Mouse (Mus musculus): Measurements from ENCODE around the gene Brf1. TPM values are rescaled to one million over a fixed set of nuclear protein-coding genes. Genes with fewer than 3 reads are reported as not detected.
A peak's percentile ranks its signal among the peaks of the same experiment; 100 is the strongest.

The Brf1 gene
- polyA plus RNA-seq, 1 experiment from 2014 or later = 53.8 TPM

- no peak for ATAC-seq (replicated peaks; ENCODE audit: low FRiP score, low TSS enrichment, low read depth)
- Histone ChIP-seq H3K36me3 (ENCODE audit: control insufficient read depth, insufficient read depth, low read length) (peaks cover 7% of the 10 kb centered on the region; the same call in 1 of the 2 replicates), H3K9ac (ENCODE audit: low read length) (no peak overlapping the region), H3K27ac (ENCODE audit: low read depth) (no peak overlapping the region), H3K9me3 (ENCODE audit: control insufficient read depth, low read length) (no peaks in the 10 kb centered on the region), H3K4me3 (ENCODE audit: low read depth, low read length) (no peak overlapping the region), H3K4me1 (replicated peaks; ENCODE audit: control insufficient read depth, insufficient read depth, low read length) (no peaks in the 10 kb centered on the region), H3K27me3 (replicated peaks; ENCODE audit: control insufficient read depth, insufficient read depth, low read length) (no peaks in the 10 kb centered on the region), H3K4me2 (ENCODE audit: low read length) (no peak overlapping the region)
- WGBS = 96% methylated on average over 1 of the region's 1 CpGs
- DNase-seq (ENCODE audit: low spot score) = no peak
Measured at GRCm38 (mm10) chr12:113026557-113026956, 26.1 kb upstream of the Brf1 start.

- DNase-seq (ENCODE audit: low spot score) = no peak
- no peaks in the 10 kb centered on the region for H3K9me3 ChIP-seq (ENCODE audit: control insufficient read depth, low read length)
- no peak overlapping the region for H3K9ac ChIP-seq (ENCODE audit: low read length)
- no peak overlapping the region for H3K4me2 ChIP-seq (ENCODE audit: low read length)
- no peak overlapping the region for H3K4me3 ChIP-seq (ENCODE audit: low read depth, low read length)
- peaks cover 12% of the 10 kb centered on the region for H3K36me3 ChIP-seq (ENCODE audit: control insufficient read depth, insufficient read depth, low read length)
- H3K27ac ChIP-seq (ENCODE audit: low read depth) = no peak overlapping the region
- no peak for ATAC-seq (replicated peaks; ENCODE audit: low FRiP score, low TSS enrichment, low read depth)
- WGBS = 87% methylated on average over 4 of the region's 4 CpGs
- no peaks in the 10 kb centered on the region for H3K4me1 ChIP-seq (replicated peaks; ENCODE audit: control insufficient read depth, insufficient read depth, low read length)
- H3K27me3 ChIP-seq (replicated peaks; ENCODE audit: control insufficient read depth, insufficient read depth, low read length) = no peaks in the 10 kb centered on the region
Measured at GRCm38 (mm10) chr12:113023082-113023481, 22.6 kb upstream of the Brf1 start.

- Histone ChIP-seq H3K9ac (ENCODE audit: low read length) (no peak overlapping the region), H3K27me3 (replicated peaks; ENCODE audit: control insufficient read depth, insufficient read depth, low read length) (no peaks in the 10 kb centered on the region), H3K9me3 (ENCODE audit: control insufficient read depth, low read length) (no peaks in the 10 kb centered on the region), H3K27ac (ENCODE audit: low read depth) (no peak overlapping the region), H3K36me3 (ENCODE audit: control insufficient read depth, insufficient read depth, low read length) (peaks cover 12% of the 10 kb centered on the region), H3K4me2 (ENCODE audit: low read length) (no peak overlapping the region), H3K4me3 (ENCODE audit: low read depth, low read length) (no peak overlapping the region), H3K4me1 (replicated peaks; ENCODE audit: control insufficient read depth, insufficient read depth, low read length) (no peaks in the 10 kb centered on the region)
- no peak for DNase-seq (ENCODE audit: low spot score)
- ATAC-seq (replicated peaks; ENCODE audit: low FRiP score, low TSS enrichment, low read depth) = no peak
Measured at GRCm38 (mm10) chr12:113021488-113021887, 21.0 kb upstream of the Brf1 start.

DNA sequence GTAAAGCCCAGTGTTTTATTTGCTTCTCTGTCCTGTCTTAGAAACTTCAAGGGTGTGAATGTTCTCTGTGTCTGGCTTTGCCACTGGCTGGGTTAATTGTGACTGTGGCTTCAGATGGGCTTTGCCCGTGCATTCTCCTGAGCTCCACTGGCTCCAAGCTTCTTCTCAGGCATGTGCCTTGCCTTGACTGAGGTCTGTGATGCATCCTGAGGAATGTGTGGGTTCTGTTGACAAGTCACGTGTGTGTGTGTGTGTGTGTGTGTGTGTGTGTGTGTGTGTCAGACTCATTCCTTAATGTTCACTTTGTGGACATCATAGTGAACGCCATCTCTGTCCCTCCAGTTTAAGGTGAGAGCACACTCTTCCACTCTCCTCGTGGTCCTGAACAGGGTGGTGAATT, 18.3 kb upstream of the Brf1 start:
- Histone ChIP-seq H3K27me3 (replicated peaks; ENCODE audit: control insufficient read depth, insufficient read depth, low read length) (no peaks in the 10 kb centered on the region), H3K9ac (ENCODE audit: low read length) (no peak overlapping the region), H3K36me3 (ENCODE audit: control insufficient read depth, insufficient read depth, low read length) (peaks cover 12% of the 10 kb centered on the region), H3K27ac (ENCODE audit: low read depth) (no peak overlapping the region), H3K4me2 (ENCODE audit: low read length) (no peak overlapping the region), H3K9me3 (ENCODE audit: control insufficient read depth, low read length) (no peaks in the 10 kb centered on the region), H3K4me1 (replicated peaks; ENCODE audit: control insufficient read depth, insufficient read depth, low read length) (peaks cover 3% of the 10 kb centered on the region; the same call in 1 of the 2 replicates), H3K4me3 (ENCODE audit: low read depth, low read length) (no peak overlapping the region)
- WGBS = 81% methylated on average over 4 of the region's 4 CpGs
- ATAC-seq (replicated peaks; ENCODE audit: low FRiP score, low TSS enrichment, low read depth) = no peak
- DNase-seq (ENCODE audit: low spot score) = no peak

GRCm38 (mm10) chr12:113017429-113017984, 17.0 kb upstream of the Brf1 start:
- Histone ChIP-seq H3K4me2 (ENCODE audit: low read length) (no peak overlapping the region), H3K4me1 (replicated peaks; ENCODE audit: control insufficient read depth, insufficient read depth, low read length) (peaks cover 15% of the 10 kb centered on the region), H3K9me3 (ENCODE audit: control insufficient read depth, low read length) (no peaks in the 10 kb centered on the region), H3K27ac (ENCODE audit: low read depth) (no peak overlapping the region), H3K27me3 (replicated peaks; ENCODE audit: control insufficient read depth, insufficient read depth, low read length) (no peaks in the 10 kb centered on the region), H3K9ac (ENCODE audit: low read length) (no peak overlapping the region), H3K36me3 (ENCODE audit: control insufficient read depth, insufficient read depth, low read length) (peaks cover 6% of the 10 kb centered on the region), H3K4me3 (ENCODE audit: low read depth, low read length) (no peak overlapping the region)
- no peak for ATAC-seq (replicated peaks; ENCODE audit: low FRiP score, low TSS enrichment, low read depth)
- no peak for DNase-seq (ENCODE audit: low spot score)
- 73% methylated on average over 9 of the region's 9 CpGs for WGBS

DNA sequence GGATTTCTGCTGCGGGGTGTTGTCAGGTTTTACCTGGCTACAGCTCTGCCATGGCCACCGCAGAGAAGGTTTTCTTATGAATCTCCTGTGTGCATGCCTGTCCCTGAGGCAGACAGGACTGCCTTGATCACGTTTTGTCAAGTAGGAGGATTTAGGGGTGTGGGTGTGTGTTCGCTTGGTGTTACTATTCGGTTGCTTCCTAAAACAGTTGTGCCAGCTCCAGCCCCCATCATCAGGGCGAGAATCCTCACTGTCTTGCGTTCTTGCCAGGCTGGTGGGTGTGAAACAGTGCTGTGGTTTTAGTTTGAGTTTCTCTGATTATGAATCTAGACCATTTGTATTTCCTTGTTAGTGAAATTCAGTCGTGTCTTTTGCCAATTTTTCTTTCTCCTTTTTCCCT, 16.5 kb upstream of the Brf1 start:
- 0 out of 2 replicates have a peak overlapping the region, but pooled peaks have one; percentile 7 for H3K9ac ChIP-seq (ENCODE audit: low read length)
- H3K36me3 ChIP-seq (ENCODE audit: control insufficient read depth, insufficient read depth, low read length) = peaks cover 6% of the 10 kb centered on the region
- H3K27me3 ChIP-seq (replicated peaks; ENCODE audit: control insufficient read depth, insufficient read depth, low read length) = no peaks in the 10 kb centered on the region
- WGBS = 73% methylated on average over 8 of the region's 8 CpGs
- H3K4me3 ChIP-seq (ENCODE audit: low read depth, low read length) = no peak overlapping the region
- no peaks in the 10 kb centered on the region for H3K9me3 ChIP-seq (ENCODE audit: control insufficient read depth, low read length)
- ATAC-seq (replicated peaks; ENCODE audit: low FRiP score, low TSS enrichment, low read depth) (no peak), DNase-seq (ENCODE audit: low spot score) (no peak)
- H3K4me2 ChIP-seq (ENCODE audit: low read length) = no peak overlapping the region
- H3K4me1 ChIP-seq (replicated peaks; ENCODE audit: control insufficient read depth, insufficient read depth, low read length) = peaks cover 16% of the 10 kb centered on the region
- H3K27ac ChIP-seq (ENCODE audit: low read depth) = no peak overlapping the region

GRCm38 (mm10) chr12:113015956-113016355, 15.5 kb upstream of the Brf1 start:
- H3K27me3 ChIP-seq (replicated peaks; ENCODE audit: control insufficient read depth, insufficient read depth, low read length) = no peaks in the 10 kb centered on the region
- H3K36me3 ChIP-seq (ENCODE audit: control insufficient read depth, insufficient read depth, low read length) = peaks cover 5% of the 10 kb centered on the region; the same call in 1 of the 2 replicates
- DNase-seq (ENCODE audit: low spot score) = no peak
- no peak overlapping the region for H3K9ac ChIP-seq (ENCODE audit: low read length)
- H3K9me3 ChIP-seq (ENCODE audit: control insufficient read depth, low read length) = no peaks in the 10 kb centered on the region
- H3K4me2 ChIP-seq (ENCODE audit: low read length) = peak overlapping the region; percentile 74
- 77% methylated on average over 4 of the region's 4 CpGs for WGBS
- no peak overlapping the region for H3K4me3 ChIP-seq (ENCODE audit: low read depth, low read length)
- no peak overlapping the region for H3K27ac ChIP-seq (ENCODE audit: low read depth)
- H3K4me1 ChIP-seq (replicated peaks; ENCODE audit: control insufficient read depth, insufficient read depth, low read length) = peaks cover 18% of the 10 kb centered on the region
- ATAC-seq (replicated peaks; ENCODE audit: low FRiP score, low TSS enrichment, low read depth) = no peak

DNA sequence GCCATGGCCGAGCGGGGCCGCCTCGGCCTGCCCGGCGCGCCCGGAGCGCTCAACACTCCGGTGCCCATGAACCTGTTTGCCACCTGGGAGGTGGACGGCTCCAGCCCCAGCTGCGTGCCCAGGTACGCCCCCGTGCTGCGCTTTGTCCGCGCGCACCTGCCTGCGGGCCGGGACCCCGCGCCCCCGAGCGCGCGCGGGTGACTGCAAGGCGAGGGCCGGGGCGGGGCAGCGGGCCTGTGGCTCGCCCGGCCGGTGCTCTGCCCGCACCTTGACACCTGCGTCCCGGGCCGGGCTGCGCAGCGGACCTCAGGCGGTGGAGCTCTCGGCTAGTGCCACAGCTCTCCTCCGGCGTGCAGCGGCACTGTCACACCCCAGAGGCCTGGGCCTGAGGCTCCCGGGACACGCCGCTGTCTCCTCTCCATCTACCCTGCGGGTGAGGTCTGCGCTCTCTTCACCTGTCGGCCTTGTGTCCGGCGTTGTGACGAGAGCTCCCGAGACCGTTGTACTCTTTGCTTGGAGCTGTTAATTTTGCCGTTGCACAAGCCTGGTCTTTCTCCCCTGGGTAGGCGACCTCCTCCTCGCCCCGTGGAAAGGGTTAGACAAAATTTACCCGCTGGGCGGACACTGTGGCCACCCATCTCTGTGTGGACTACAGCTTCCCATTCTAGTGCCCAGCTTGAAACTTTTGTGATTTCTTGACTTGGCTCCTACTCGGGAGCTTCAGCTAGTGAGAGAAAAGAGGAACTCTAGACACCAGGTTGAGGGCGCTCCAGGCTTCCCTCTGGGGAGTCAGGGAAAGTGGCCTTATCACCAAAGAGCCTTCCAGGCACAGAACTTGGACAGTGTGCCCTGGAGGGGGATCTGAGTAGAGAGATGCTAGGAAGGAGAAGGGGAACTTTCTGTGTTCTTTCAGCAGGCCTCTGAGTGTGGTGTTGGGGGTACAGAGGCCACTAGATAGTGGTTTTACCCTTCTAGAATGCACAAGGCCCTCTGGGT, 14.4 kb upstream of the Brf1 start:
- ATAC-seq (replicated peaks; ENCODE audit: low FRiP score, low TSS enrichment, low read depth) (peak; percentile 65; the same call in 1 of the 2 replicates), DNase-seq (ENCODE audit: low spot score) (peak; percentile 82)
- Histone ChIP-seq H3K4me3 (ENCODE audit: low read depth, low read length) (peak overlapping the region; percentile 91), H3K27me3 (replicated peaks; ENCODE audit: control insufficient read depth, insufficient read depth, low read length) (no peaks in the 10 kb centered on the region), H3K27ac (ENCODE audit: low read depth) (peak overlapping the region; percentile 64; the same call in 1 of the 2 replicates), H3K4me2 (ENCODE audit: low read length) (peak overlapping the region; percentile 74), H3K36me3 (ENCODE audit: control insufficient read depth, insufficient read depth, low read length) (no peaks in the 10 kb centered on the region), H3K9me3 (ENCODE audit: control insufficient read depth, low read length) (no peaks in the 10 kb centered on the region), H3K4me1 (replicated peaks; ENCODE audit: control insufficient read depth, insufficient read depth, low read length) (peaks cover 18% of the 10 kb centered on the region), H3K9ac (ENCODE audit: low read length) (peak overlapping the region; percentile 79)
- WGBS = under 1% methylated on average over 56 of the region's 64 CpGs

Measured in intestine, embryonic 14.5 days (tissue).